Mouse (Mus musculus): ENCODE results near the gene Per1.

Gene Per1

GRCm38 (mm10) chr11:69064259-69065133 is 30.5 kb upstream of the Per1 start:
- no peak for DNase-seq (ENCODE audit: low read depth)

- no peak for DNase-seq (ENCODE audit: low read depth)
These were observed 29.6 kb upstream of the Per1 start for GRCm38 (mm10) chr11:69065394-69065925.

- DNase-seq (ENCODE audit: low read depth), result no peak
These were observed 28.7 kb upstream of the Per1 start for GRCm38 (mm10) chr11:69066163-69066861.

- peak; percentile 93 for DNase-seq (ENCODE audit: low read depth)
These were observed 28.1 kb upstream of the Per1 start for GRCm38 (mm10) chr11:69066956-69067355.

GRCm38 (mm10) chr11:69067601-69068000 is 27.4 kb upstream of the Per1 start:
- DNase-seq (ENCODE audit: low read depth), result no peak

- DNase-seq (ENCODE audit: low read depth), result no peak
These were observed 24.9 kb upstream of the Per1 start for GRCm38 (mm10) chr11:69070093-69070492.

- peak; percentile 90 for DNase-seq (ENCODE audit: low read depth)
These were observed 24.3 kb upstream of the Per1 start, which contains the start of gene Tmem107 for GRCm38 (mm10) chr11:69070590-69071222. Gene Tmem107, plus strand, starts transcription at chr11:69070806.

- DNase-seq (ENCODE audit: low read depth), result no peak
These were observed 23.8 kb upstream of the Per1 start for GRCm38 (mm10) chr11:69071262-69071661.

GRCm38 (mm10) chr11:69072234-69072633 is 22.8 kb upstream of the Per1 start:
- no peak for DNase-seq (ENCODE audit: low read depth)

- DNase-seq (ENCODE audit: low read depth), result no peak
These were observed 22.4 kb upstream of the Per1 start for GRCm38 (mm10) chr11:69072666-69073064.

GRCm38 (mm10) chr11:69073065-69073888 is 21.7 kb upstream of the Per1 start:
- DNase-seq (ENCODE audit: low read depth), result peak; percentile 96

- DNase-seq (ENCODE audit: low read depth), result no peak
These were observed 20.9 kb upstream of the Per1 start for GRCm38 (mm10) chr11:69073951-69074775.

- no peak for DNase-seq (ENCODE audit: low read depth)
These were observed 20.3 kb upstream of the Per1 start for GRCm38 (mm10) chr11:69074776-69075069.

GRCm38 (mm10) chr11:69075764-69076479 is 19.1 kb upstream of the Per1 start:
- no peak for DNase-seq (ENCODE audit: low read depth)

- no peak for DNase-seq (ENCODE audit: low read depth)
These were observed 18.4 kb upstream of the Per1 start for GRCm38 (mm10) chr11:69076572-69076971.

- no peak for DNase-seq (ENCODE audit: low read depth)
These were observed 17.7 kb upstream of the Per1 start for GRCm38 (mm10) chr11:69077316-69077715.

- no peak for DNase-seq (ENCODE audit: low read depth)
These were observed 17.0 kb upstream of the Per1 start for GRCm38 (mm10) chr11:69078041-69078440.

GRCm38 (mm10) chr11:69078805-69079438 is 16.1 kb upstream of the Per1 start:
- no peak for DNase-seq (ENCODE audit: low read depth)

- DNase-seq (ENCODE audit: low read depth), result no peak
These were observed 14.7 kb upstream of the Per1 start for GRCm38 (mm10) chr11:69080102-69080854.

Measured in c-Kit-positive CD71-positive TER-119-negative erythroid progenitor cells, embryonic 14.5 days (primary cell).